Mouse (Mus musculus) gastrocnemius, postnatal 36 days (tissue): ENCODE measurements around the gene Zfp36l1. TPM values are rescaled to one million over a fixed set of nuclear protein-coding genes. Genes with fewer than 3 reads are reported as not detected.

Experiments
- DNase-seq, 2 experiments: peaks; one replicate each; pipeline ENCODE4 v3.0.0; 2022
- intact Hi-C: fragments of 180-260 bp; cut with DNase I; formaldehyde crosslinking; loops from one replicate; pipeline ENCODE4 v1.15.1; 2025
- total RNA-seq, 2 experiments: library from RNA; stranded (reverse); gene quantifications; 2 replicates each; pipeline ENCODE4 v1.2.3; 2021

Zfp36l1 gene
- total RNA-seq, 2 experiments from 2014 or later, result 25.0 to 29.8 TPM

DNA sequence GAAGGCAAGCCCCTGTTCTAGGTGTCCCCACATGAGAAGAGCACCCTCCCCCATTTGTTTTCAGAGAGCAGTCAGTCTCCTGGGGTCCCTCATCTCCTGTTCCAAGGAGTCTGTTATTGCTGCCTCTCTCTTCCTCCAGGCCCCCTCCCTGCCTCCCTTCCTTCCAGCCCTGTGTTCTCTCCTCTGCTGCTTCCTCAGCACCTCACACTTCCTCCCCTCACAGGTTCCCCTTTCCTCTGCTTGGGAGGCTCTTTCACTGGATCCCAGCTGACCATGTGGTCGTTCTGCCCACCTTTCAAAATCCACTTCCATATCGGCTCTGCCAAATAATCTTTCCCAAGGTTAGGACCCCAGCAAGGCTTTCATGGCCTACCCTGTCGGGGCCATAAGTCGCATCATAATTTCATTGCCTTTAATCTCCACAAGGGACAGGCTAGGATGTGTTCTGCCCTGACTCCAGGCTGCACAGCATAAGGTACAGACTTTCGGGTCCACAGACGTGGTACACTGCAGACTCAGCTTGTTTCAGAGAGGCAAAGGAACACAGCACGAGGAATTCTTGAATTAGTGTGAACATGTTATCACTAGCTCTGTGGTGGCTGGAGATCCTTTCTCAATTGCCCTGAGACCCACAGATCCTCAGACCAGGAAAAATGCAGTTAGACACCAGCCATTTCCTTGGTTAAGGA, 29.5 kb downstream of the Zfp36l1 start:
- intact Hi-C loops, result loop anchor here (5.0 kb wide), 1 partner anchor 116 kb away; no protein-coding TSS in a partner anchor
- DNase-seq, result no peak

- no peak for DNase-seq
- intact Hi-C loops, result loop anchor here (5.0 kb wide), 1 partner anchor 115 kb away; no protein-coding TSS in a partner anchor
These were observed 30.1 kb downstream of the Zfp36l1 start for GRCm38 (mm10) chr12:80082730-80083129.

- no peak for DNase-seq
- intact Hi-C loops, result loop anchor here (5.0 kb wide), 1 partner anchor 114 kb away; no protein-coding TSS in a partner anchor
These were observed 31.4 kb downstream of the Zfp36l1 start for GRCm38 (mm10) chr12:80081440-80081839.

DNA sequence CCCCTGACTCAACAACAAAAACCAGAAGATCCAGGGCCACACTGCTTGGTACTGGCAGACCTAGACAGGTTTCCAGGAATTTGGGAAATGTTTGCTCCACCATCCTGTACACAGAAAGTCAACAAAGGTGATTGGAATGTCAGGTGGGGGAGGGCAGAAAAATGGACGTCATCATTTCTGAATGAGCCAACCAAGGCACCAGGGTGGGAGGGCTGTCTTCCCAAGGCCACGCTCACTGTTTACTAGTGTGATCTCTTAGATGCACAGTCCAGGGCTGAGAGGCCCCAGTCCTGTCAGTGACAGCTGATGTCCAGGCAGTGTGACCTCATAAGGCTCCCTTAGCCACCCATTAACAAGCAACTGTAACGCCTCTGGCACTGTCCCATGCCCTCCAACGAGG, 32.9 kb downstream of the Zfp36l1 start:
- DNase-seq, result no peak
- intact Hi-C loops, result loop anchor here (5.0 kb wide), 1 partner anchor 113 kb away; no protein-coding TSS in a partner anchor

DNA sequence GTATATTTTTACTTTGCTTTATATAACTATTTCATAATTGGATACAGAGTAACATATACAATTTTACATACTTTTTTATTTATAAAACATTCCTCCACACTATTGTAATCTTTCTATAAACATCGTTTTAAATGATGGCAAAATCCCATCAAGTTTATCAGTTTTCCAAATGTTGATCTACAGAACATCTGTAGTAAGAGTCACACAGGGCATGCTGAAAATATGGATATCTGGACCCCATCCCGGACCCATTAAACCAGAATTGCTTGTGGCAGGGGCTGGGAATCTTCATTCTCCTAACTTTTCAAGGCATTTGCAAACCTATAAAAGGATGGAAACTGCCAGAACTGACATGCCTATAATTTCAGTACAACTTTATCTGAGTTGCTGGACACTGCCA, 38.5 kb downstream of the Zfp36l1 start:
- no peak for DNase-seq
- intact Hi-C loops, result no loop called here

GRCm38 (mm10) chr12:80070534-80071287, 42.1 kb downstream of the Zfp36l1 start:
- no peak for DNase-seq
- intact Hi-C loops, result no loop called here

DNA sequence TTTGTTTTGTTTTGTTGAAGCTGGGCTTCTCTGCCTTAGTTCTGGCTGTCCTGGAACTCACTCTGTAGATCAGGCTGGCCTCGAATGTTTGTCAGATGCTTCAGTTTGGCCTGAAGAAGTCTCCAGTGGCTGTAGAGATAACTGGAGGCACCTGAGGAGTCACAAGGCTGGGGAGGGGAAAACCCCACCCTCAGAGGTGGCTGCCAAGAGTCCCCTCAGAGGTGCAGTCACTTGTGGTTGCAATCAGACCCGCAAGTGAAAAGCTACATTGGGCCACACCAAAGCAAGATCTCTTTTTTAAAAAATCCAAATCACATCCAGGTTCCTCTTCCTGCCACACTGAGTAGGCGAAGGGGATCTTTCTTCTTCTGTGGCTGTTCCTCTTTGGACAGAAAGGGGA, 43.8 kb downstream of the Zfp36l1 start:
- intact Hi-C loops, result no loop called here
- DNase-seq, result no peak

- no peak for DNase-seq
- intact Hi-C loops, result no loop called here
These were observed 44.8 kb downstream of the Zfp36l1 start for GRCm38 (mm10) chr12:80068016-80068415.

- intact Hi-C loops, result no loop called here
- DNase-seq, result no peak
These were observed 47.8 kb downstream of the Zfp36l1 start for GRCm38 (mm10) chr12:80065049-80065448.

- DNase-seq, result no peak
- intact Hi-C loops, result no loop called here
These were observed 48.5 kb downstream of the Zfp36l1 start for GRCm38 (mm10) chr12:80064306-80064705.

GRCm38 (mm10) chr12:80063402-80064150, 49.2 kb downstream of the Zfp36l1 start:
- no peak for DNase-seq
- intact Hi-C loops, result no loop called here

DNA sequence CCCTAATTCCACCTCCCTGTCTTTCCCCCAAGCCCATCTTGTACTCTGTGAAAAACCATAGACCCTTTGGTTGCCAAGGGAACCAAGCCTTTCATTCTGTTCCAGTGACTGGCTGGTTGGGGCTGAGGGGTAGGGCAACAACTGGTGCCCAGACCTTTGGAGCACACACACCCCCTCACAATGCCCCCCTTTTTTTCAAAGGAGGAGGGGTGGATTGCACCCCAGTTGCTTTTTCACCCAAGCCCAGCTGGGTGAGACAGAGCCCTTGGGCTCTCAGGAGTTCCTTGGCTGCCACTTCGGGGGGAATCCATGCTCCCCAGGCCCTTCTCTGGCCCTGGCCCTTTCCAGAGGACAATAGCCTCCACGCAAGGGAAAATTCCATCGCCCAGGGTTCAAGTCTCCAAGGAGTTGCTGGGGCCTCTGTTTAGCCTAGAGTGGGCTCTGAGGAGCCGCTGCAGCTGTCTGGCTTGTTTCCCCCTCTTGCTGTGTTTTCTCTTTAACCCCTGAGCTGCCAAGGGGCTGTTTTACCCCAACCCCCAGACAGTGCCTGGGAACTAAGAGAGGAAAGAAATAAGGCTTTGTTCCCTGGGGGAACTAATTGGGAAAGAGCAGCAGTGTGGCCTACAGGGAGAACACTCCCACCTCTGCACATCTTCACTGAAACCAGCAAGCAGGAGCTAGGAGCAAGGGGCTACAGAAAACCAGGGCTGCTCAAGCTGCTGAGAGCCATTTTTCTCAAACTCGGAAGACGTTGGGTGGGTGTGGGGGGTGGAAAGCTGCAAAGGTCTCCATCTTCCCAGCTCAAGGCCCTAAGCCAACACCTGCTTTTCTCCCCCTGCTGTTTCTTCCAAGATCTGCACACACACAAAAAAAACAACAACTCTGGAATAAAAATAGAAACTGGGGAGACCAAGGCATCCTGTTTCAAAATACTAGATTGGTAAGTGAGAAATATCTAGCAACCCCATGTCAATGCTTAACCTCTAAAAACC, 50.1 kb downstream of the Zfp36l1 start:
- DNase-seq, result no peak
- intact Hi-C loops, result no loop called here

DNA sequence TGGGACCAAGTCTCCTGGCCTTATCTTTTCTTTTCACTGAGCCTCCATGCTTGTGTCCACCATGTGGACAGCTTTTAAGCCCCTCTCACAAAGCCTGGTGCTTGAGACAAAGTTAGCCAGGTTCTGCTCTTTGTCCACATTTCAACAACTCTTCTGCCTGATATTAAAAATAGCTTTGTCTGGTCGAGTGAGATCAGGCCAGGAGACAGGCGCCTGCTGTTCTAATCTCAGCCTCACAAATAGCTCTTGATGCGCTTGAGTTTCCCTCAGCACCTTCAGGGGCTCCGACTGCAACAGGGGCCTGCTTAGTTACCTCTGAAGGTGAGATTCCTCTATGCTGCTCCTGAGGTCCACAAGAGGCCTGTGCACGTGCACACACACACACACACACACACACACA, 51.0 kb downstream of the Zfp36l1 start:
- DNase-seq, result no peak
- intact Hi-C loops, result no loop called here

- intact Hi-C loops, result no loop called here
- no peak for DNase-seq
These were observed 52.0 kb downstream of the Zfp36l1 start for GRCm38 (mm10) chr12:80060809-80061208.

GRCm38 (mm10) chr12:80060338-80060737, 52.5 kb downstream of the Zfp36l1 start:
- no peak for DNase-seq
- intact Hi-C loops, result no loop called here

DNA sequence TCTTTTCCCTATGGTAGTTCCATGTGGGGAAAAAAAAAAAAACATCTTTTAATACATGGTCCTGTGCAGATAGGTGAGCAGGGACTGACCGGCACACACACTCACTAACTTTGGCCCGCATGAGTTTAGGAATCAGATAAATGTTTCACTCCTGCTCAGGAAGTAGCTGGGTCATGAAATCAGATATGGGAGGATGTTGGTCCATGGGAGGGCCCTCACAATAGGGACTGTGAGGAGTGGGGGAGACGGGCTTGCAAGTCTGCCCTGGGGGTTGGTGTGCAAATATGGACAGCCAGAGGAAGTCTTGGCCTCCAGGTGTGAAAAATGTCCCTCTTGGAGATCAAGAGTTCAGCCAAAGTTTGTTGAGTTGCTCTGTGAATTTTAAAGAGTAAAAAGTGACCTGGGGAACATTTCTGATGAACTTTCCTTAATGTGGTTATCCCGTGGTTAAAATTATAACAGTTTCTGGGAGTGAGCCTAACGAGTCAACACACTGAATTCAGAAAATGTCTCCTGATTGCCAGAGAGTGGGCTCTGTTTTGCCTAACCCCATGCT, 53.0 kb downstream of the Zfp36l1 start:
- intact Hi-C loops, result no loop called here

More for the DNA sequence above, 53.0 kb downstream of the Zfp36l1 start:
- no peak for DNase-seq
